Mouse (Mus musculus): ENCODE results near the gene Tmem87b.

DNA sequence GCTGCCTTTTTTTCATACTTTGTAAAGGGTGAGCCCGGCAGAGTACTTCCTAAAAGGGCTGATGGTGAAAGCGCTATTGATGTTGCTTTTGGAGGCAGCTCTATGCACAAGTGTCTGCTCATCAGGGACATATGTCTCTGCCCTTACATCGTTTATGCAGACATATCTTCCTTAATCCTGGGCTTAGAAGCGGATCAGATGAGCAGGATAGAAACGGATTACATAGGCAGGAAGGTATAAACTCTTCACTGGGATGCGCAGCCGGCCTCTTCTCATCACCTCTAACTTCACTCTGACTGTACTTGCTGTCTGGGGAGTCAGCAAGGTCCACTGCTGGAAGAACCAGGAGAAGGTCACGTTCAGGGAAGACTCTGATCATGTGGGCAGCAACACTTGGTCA is 19.6 kb downstream of the Tmem87b start:
- TF ChIP-seq CTCF (IDR thresholded peaks at IDR 0.05; ENCODE audit: low read depth) (no peak), EP300 (IDR thresholded peaks at IDR 0.05; ENCODE audit: low read depth) (no peak)
